Mouse (Mus musculus) B cell, adult 62 days (primary cell): ENCODE measurements around the gene Rab39. TPM values are rescaled to one million over a fixed set of nuclear protein-coding genes. Genes with fewer than 3 reads are reported as not detected.

Experiments used
- total RNA-seq: library from RNA; stranded (reverse); gene quantifications from 4 replicates; pipeline ENCODE4 v1.2.4, GENCODE M21; 2023

Rab39 gene
- 4.3 to 6.2 TPM (median 4.9 TPM) in 4 replicates for total RNA-seq

GRCm38 (mm10) chr9:53705992-53706696, at the start of gene Rab39:
Rab39 (minus strand) TSS chr9:53706232.

GRCm38 (mm10) chr9:53669680-53670219, 36.3 kb downstream of the Rab39 start, which contains the start of gene Cul5:
Cul5 (minus strand) TSS chr9:53670014.

Other genes starting within 250 kb of the Rab39 start
- 52.0 to 67.0 TPM (median 60.7 TPM) in 4 replicates for gene Atm, start 169.5 kb downstream of the Rab39 start, total RNA-seq
- 19.2 to 25.0 TPM (median 19.9 TPM) in 4 replicates for gene Npat, start 169.2 kb downstream of the Rab39 start, total RNA-seq
- gene Acat1, start 95.8 kb downstream of the Rab39 start, total RNA-seq = 18.9 to 24.8 TPM (median 22.7 TPM) in 4 replicates
- gene Cul5, start 36.2 kb downstream of the Rab39 start, total RNA-seq = 31.7 to 39.7 TPM (median 38.3 TPM) in 4 replicates
- 2.2 to 4.1 TPM (median 3.0 TPM) in 4 replicates for gene Slc35f2, start 65.3 kb upstream of the Rab39 start, total RNA-seq
- not detected in 4 replicates for gene Sln, start 143.9 kb upstream of the Rab39 start, total RNA-seq